Comparison of ENCODE assay signal across 9 mouse cellular contexts in genomic region chr2:170221994-170222535, GRCm38 (mm10).
DNase-seq lines count a peak whose midpoint lies in the region; ATAC-seq and TF ChIP-seq lines count a peak whose summit lies in the region.
"Had no signal": no experiment of that assay in that cellular context is flagged by ENCODE, and none has a peak within 500 bp of the region (broad histone marks: within the 10 kb centered on the region; RNA-seq: fewer than 3 reads in every experiment).

No protein-coding gene starts in this region.

- no peak for TF ChIP-seq EP300 in heart, postnatal 0 days (IDR thresholded peaks at IDR 0.05; ENCODE audit: low read depth)
- no peak for TF ChIP-seq EP300 in liver, postnatal 0 days (IDR thresholded peaks at IDR 0.05; ENCODE audit: low read depth)

- H3K4me3 ChIP-seq in gastrocnemius, adult 2 months: peak overlapping the region; percentile 23; the same call in 1 of the 2 replicates
- peak overlapping the region; percentile 61; the same call in 1 of the 2 replicates for H3K4me3 ChIP-seq in G1E (ENCODE audit: low read depth, low read length)
- peak overlapping the region; percentile 4; the same call in 1 of the 2 replicates for H3K4me3 ChIP-seq in heart, postnatal 0 days (ENCODE audit: low read depth, low read length)
- no peak overlapping the region for H3K4me3 ChIP-seq in liver, postnatal 0 days (ENCODE audit: low read depth, low read length)

- peak overlapping the region; percentile 22 for H3K9ac ChIP-seq in heart, postnatal 0 days (replicated peaks; ENCODE audit: low read depth, low read length)
- H3K9ac ChIP-seq in liver, postnatal 0 days (replicated peaks): no peak overlapping the region

- H3K27ac ChIP-seq in gastrocnemius, adult 2 months: peak overlapping the region; percentile 87
- H3K27ac ChIP-seq in heart, postnatal 0 days (ENCODE audit: low read depth): peak overlapping the region; percentile 37
- no peak overlapping the region; the same call in 1 of the 2 replicates for H3K27ac ChIP-seq in liver, postnatal 0 days (ENCODE audit: low read depth)

- no peaks in the 10 kb centered on the region for H3K36me3 ChIP-seq in G1E (replicated peaks)
- H3K36me3 ChIP-seq in heart, postnatal 0 days (replicated peaks; ENCODE audit: control insufficient read depth, insufficient read depth, low read length): no peaks in the 10 kb centered on the region
- no peaks in the 10 kb centered on the region for H3K36me3 ChIP-seq in liver, postnatal 0 days (replicated peaks; ENCODE audit: insufficient read depth, low read length)

- no peaks in the 10 kb centered on the region for H3K9me3 ChIP-seq in G1E (replicated peaks)
- H3K9me3 ChIP-seq in heart, postnatal 0 days (replicated peaks; ENCODE audit: control insufficient read depth, low read length): no peaks in the 10 kb centered on the region
- no peaks in the 10 kb centered on the region for H3K9me3 ChIP-seq in liver, postnatal 0 days (ENCODE audit: low read length)

- peaks cover 64% of the 10 kb centered on the region for H3K4me1 ChIP-seq in G1E (ENCODE audit: insufficient read depth, low read depth, low read length)
- H3K4me1 ChIP-seq in heart, postnatal 0 days (ENCODE audit: control insufficient read depth, insufficient read depth): peaks cover 27% of the 10 kb centered on the region
- peaks cover 44% of the 10 kb centered on the region for H3K4me1 ChIP-seq in liver, postnatal 0 days (ENCODE audit: insufficient read depth)

- no peak for ATAC-seq in G1E (ENCODE audit: extremely low read depth, insufficient number of reproducible peaks, low FRiP score, poor library complexity, severe bottlenecking)
- ATAC-seq in heart, postnatal 0 days (ENCODE audit: insufficient read depth, low read depth): no peak
- ATAC-seq in liver, postnatal 0 days: no peak

- no peaks in the 10 kb centered on the region for H3K27me3 ChIP-seq in G1E (ENCODE audit: insufficient read depth, low read length)
- no peaks in the 10 kb centered on the region for H3K27me3 ChIP-seq in heart, postnatal 0 days (ENCODE audit: control insufficient read depth, insufficient read depth, low read length)
- H3K27me3 ChIP-seq in liver, postnatal 0 days (ENCODE audit: insufficient read depth, low read length): no peaks in the 10 kb centered on the region

- no peak for DNase-seq in gastrocnemius, adult 2 months
- DNase-seq in gastrocnemius, postnatal 4 days (ENCODE audit: low spot score in 2 of 2): no peak
- no peak for DNase-seq in G1E (ENCODE audit: low spot score)
- no peak for DNase-seq in heart, postnatal 0 days (ENCODE audit: low spot score)
- DNase-seq in liver, postnatal 0 days: no peak
- DNase-seq in frontal cortex, postnatal 25 days (ENCODE audit: low spot score in 2 of 2): no peak
- no peak for DNase-seq in frontal cortex, postnatal 10 days (ENCODE audit: low spot score in 2 of 2)
- no peak for DNase-seq in urinary bladder, postnatal 25 days (ENCODE audit: low spot score)
- DNase-seq: cerebellum, adult 2 months had no signal

- TF ChIP-seq CTCF in gastrocnemius, adult 2 months (IDR thresholded peaks at IDR 0.05): no peak
- TF ChIP-seq CTCF in G1E (IDR thresholded peaks at IDR 0.05; ENCODE audit: low read depth, low read length): no peak
- no peak for TF ChIP-seq CTCF in heart, postnatal 0 days (IDR thresholded peaks at IDR 0.05; ENCODE audit: low read depth)
- no peak for TF ChIP-seq CTCF in liver, postnatal 0 days (IDR thresholded peaks at IDR 0.05; ENCODE audit: low read depth)

- peak overlapping the region; percentile 51 for H3K4me2 ChIP-seq in heart, postnatal 0 days (ENCODE audit: low read depth, low read length)
- H3K4me2 ChIP-seq in liver, postnatal 0 days (ENCODE audit: low read depth, low read length): peak overlapping the region; percentile 83

- 26% methylated on average over 13 of the region's 13 CpGs for WGBS in heart, postnatal 0 days
- 27% methylated on average over 13 of the region's 13 CpGs for whole genome bisulfite sequencing in liver, postnatal 0 days (ENCODE audit: insufficient replicate concordance)

- intact Hi-C loops in gastrocnemius, adult 2 months (cut with DNase I): no loop called here
